Comparison of ENCODE assay signal across 8 mouse cellular contexts in genomic region chr10:46697363-46698246, GRCm38 (mm10).
DNase-seq lines count a peak whose midpoint lies in the region; ATAC-seq and TF ChIP-seq lines count a peak whose summit lies in the region.

No protein-coding gene starts in this region.

- no peak overlapping the region; the same call in 1 of the 2 replicates for H3K27ac ChIP-seq in forebrain, postnatal 0 days (ENCODE audit: low read depth, low read length)
- no peak overlapping the region for H3K27ac ChIP-seq in intestine, embryonic 15.5 days

- no peak overlapping the region for H3K4me3 ChIP-seq in forebrain, postnatal 0 days (ENCODE audit: low read depth, low read length)
- H3K4me3 ChIP-seq in intestine, embryonic 15.5 days (replicated peaks), result no peak overlapping the region

- H3K9ac ChIP-seq in forebrain, postnatal 0 days, result no peak overlapping the region
- H3K9ac ChIP-seq in intestine, embryonic 15.5 days, result no peak overlapping the region

- H3K9me3 ChIP-seq in forebrain, postnatal 0 days (ENCODE audit: low read length), result no peaks in the 10 kb centered on the region
- no peaks in the 10 kb centered on the region for H3K9me3 ChIP-seq in intestine, embryonic 15.5 days

- H3K4me2 ChIP-seq in forebrain, postnatal 0 days (ENCODE audit: low read depth), result no peak overlapping the region
- no peak overlapping the region for H3K4me2 ChIP-seq in intestine, embryonic 15.5 days (replicated peaks)

- 22% methylated on average over 2 of the region's 2 CpGs for WGBS in forebrain, postnatal 0 days
- 31% methylated on average over 2 of the region's 2 CpGs for WGBS in intestine, embryonic 15.5 days

- H3K27me3 ChIP-seq in forebrain, postnatal 0 days (ENCODE audit: insufficient read depth, low read length), result no peaks in the 10 kb centered on the region
- no peaks in the 10 kb centered on the region for H3K27me3 ChIP-seq in intestine, embryonic 15.5 days (replicated peaks)

- no peaks in the 10 kb centered on the region for H3K4me1 ChIP-seq in forebrain, postnatal 0 days (ENCODE audit: insufficient read depth)
- no peaks in the 10 kb centered on the region for H3K4me1 ChIP-seq in intestine, embryonic 15.5 days (replicated peaks)

- DNase-seq in kidney, postnatal 4 days, result peak; percentile 29 to 35
- DNase-seq in kidney, postnatal 36 days, result no peak
- peak; percentile 72 for DNase-seq in forebrain, postnatal 0 days
- DNase-seq in lung, postnatal 36 days, result peak; percentile 22
- no peak for DNase-seq in liver

- ATAC-seq in cerebellum, adult (ENCODE audit: insufficient number of reproducible peaks, low FRiP score, low TSS enrichment), result peak; percentile 89
- peak; percentile 92 for ATAC-seq in forebrain, postnatal 0 days
- peak; percentile 71; the same call in 1 of the 2 replicates for ATAC-seq in intestine, embryonic 15.5 days
- no peak for ATAC-seq in activated CD4-positive, CD25-positive, alpha-beta regulatory T cell, adult 4 months

- H3K36me3 ChIP-seq in forebrain, postnatal 0 days (ENCODE audit: insufficient read depth), result no peaks in the 10 kb centered on the region
- no peaks in the 10 kb centered on the region for H3K36me3 ChIP-seq in intestine, embryonic 15.5 days

- peak; percentile 46 for TF ChIP-seq CTCF in forebrain, postnatal 0 days (IDR thresholded peaks at IDR 0.05; ENCODE audit: low read depth)

Comparison
In these comparisons a context has a peak if more than half of its experiments do, and no peak if none do; other contexts are left out.
1. DNase-seq: peak in kidney, postnatal 4 days (2 of 2), forebrain, postnatal 0 days (single experiment) and lung, postnatal 36 days (single experiment); none in kidney, postnatal 36 days (0 of 2) and liver (single experiment).